Mouse (Mus musculus) hindbrain, embryonic 10.5 days (tissue): ENCODE measurements at regions not wholly inside any gene's neighbourhood (a gene's known extent, or its start where the extent isn't known, plus 50 kb on each side); places are given as distances from the start of the nearest gene placed in this dataset.
A peak's percentile ranks its signal among the peaks of the same experiment; 100 is the strongest.
"Not testable (repeated sequence)": the region's sequence is repeated elsewhere in the genome, so short reads cannot be mapped to it uniquely, and the experiment has no call there.

Experiments
- DNase-seq: peaks from one replicate; pipeline ENCODE4 v3.0.0-alpha.2; 2017; ENCODE audit warnings: low spot score
- H3K27ac ChIP-seq: fragments of 300-500 bp; sonication (generic); 2 replicates; pipeline ENCODE4 v1.5.1; 2016; ENCODE audit warnings: mild to moderate bottlenecking, moderate library complexity
- H3K27me3 ChIP-seq: fragments of 300-500 bp; sonication (generic); 2 replicates; pipeline ENCODE4 v1.6.1; 2016; ENCODE audit warnings: mild to moderate bottlenecking; ENCODE audit not compliant: poor library complexity, insufficient read depth, severe bottlenecking
- H3K36me3 ChIP-seq: fragments of 300-500 bp; sonication (generic); 2 replicates; pipeline ENCODE4 v1.6.1; 2016; ENCODE audit warnings: mild to moderate bottlenecking, moderate library complexity
- H3K4me1 ChIP-seq: fragments of 300-500 bp; sonication (generic); replicated peaks from 2 replicates; pipeline ENCODE4 v1.6.1; 2016; ENCODE audit warnings: mild to moderate bottlenecking
- H3K4me3 ChIP-seq: fragments of 300-500 bp; sonication (generic); 2 replicates; pipeline ENCODE4 v1.5.1; 2016; ENCODE audit warnings: mild to moderate bottlenecking, moderate library complexity
- H3K9me3 ChIP-seq: fragments of 300-500 bp; sonication (generic); 2 replicates; pipeline ENCODE4 v1.6.1; 2016; ENCODE audit warnings: mild to moderate bottlenecking, moderate library complexity
- WGBS: fragments of 180-500 bp; shearing (Covaris S2); methylation state at CpG from one replicate; pipeline ENCODE4 v1.1.7; 2016; 5-methylcytosine and 5-hydroxymethylcytosine counted together

- H3K4me3 ChIP-seq = no peak overlapping the region
- no peaks in the 10 kb centered on the region for H3K9me3 ChIP-seq
- DNase-seq = no peak
- peak overlapping the region; percentile 75; the same call in 1 of the 2 replicates for H3K27ac ChIP-seq
- peaks cover 41% of the 10 kb centered on the region for H3K4me1 ChIP-seq
- 91% methylated on average over 3 of the region's 3 CpGs for WGBS
- H3K36me3 ChIP-seq = no peaks in the 10 kb centered on the region
- H3K27me3 ChIP-seq = peaks cover 73% of the 10 kb centered on the region
These were observed 59.5 kb downstream of the Tex35 start for GRCm38 (mm10) chr1:157048996-157049395.

- peak overlapping the region; percentile 23; the same call in 1 of the 2 replicates for H3K4me3 ChIP-seq
- peak overlapping the region; percentile 75 for H3K27ac ChIP-seq
- H3K4me1 ChIP-seq = peaks cover 41% of the 10 kb centered on the region
- no peaks in the 10 kb centered on the region for H3K36me3 ChIP-seq
- H3K27me3 ChIP-seq = peaks cover 74% of the 10 kb centered on the region
- H3K9me3 ChIP-seq = no peaks in the 10 kb centered on the region
- peak; percentile 77 for DNase-seq
- WGBS = 10% methylated on average over 11 of the region's 11 CpGs
These were observed 60.1 kb downstream of the Tex35 start for GRCm38 (mm10) chr1:157048201-157048923.

GRCm38 (mm10) chr1:157047751-157048200 lies 60.7 kb downstream of the Tex35 start:
- H3K27ac ChIP-seq = peak overlapping the region; percentile 75
- H3K36me3 ChIP-seq = no peaks in the 10 kb centered on the region
- no peaks in the 10 kb centered on the region for H3K9me3 ChIP-seq
- no peak overlapping the region for H3K4me3 ChIP-seq
- peaks cover 41% of the 10 kb centered on the region for H3K4me1 ChIP-seq
- peak; percentile 37 for DNase-seq
- WGBS = 57% methylated on average over 4 of the region's 4 CpGs
- peaks cover 74% of the 10 kb centered on the region for H3K27me3 ChIP-seq

- no peak for DNase-seq
- H3K9me3 ChIP-seq = no peaks in the 10 kb centered on the region
- peaks cover 67% of the 10 kb centered on the region for H3K27me3 ChIP-seq
- no peaks in the 10 kb centered on the region for H3K36me3 ChIP-seq
- H3K4me1 ChIP-seq = peaks cover 38% of the 10 kb centered on the region
- H3K4me3 ChIP-seq = no peak overlapping the region
- WGBS = 83% methylated on average over 4 of the region's 4 CpGs
- no peak overlapping the region for H3K27ac ChIP-seq
These were observed 61.7 kb downstream of the Tex35 start for GRCm38 (mm10) chr1:157046760-157047182.

- whole genome bisulfite sequencing = 25% methylated on average over 4 of the region's 4 CpGs
- peaks cover 43% of the 10 kb centered on the region for H3K4me1 ChIP-seq
These were observed 68.7 kb downstream of the Tex35 start for GRCm38 (mm10) chr1:157039836-157040196.

GRCm38 (mm10) chr1:157039016-157039835 lies 69.3 kb downstream of the Tex35 start:
- peak overlapping the region; percentile 79 for H3K27ac ChIP-seq

More at GRCm38 (mm10) chr1:157039836-157040196, 68.7 kb downstream of the Tex35 start:
- Histone ChIP-seq H3K27me3 (peaks cover 9% of the 10 kb centered on the region; the same call in 1 of the 2 replicates), H3K36me3 (no peaks in the 10 kb centered on the region), H3K9me3 (no peaks in the 10 kb centered on the region), H3K27ac (peak overlapping the region; percentile 79), H3K4me3 (no peak overlapping the region)
- DNase-seq = no peak

GRCm38 (mm10) chr1:157038111-157039008 lies 70.1 kb downstream of the Tex35 start:
- H3K9me3 ChIP-seq = no peaks in the 10 kb centered on the region
- DNase-seq = no peak
- H3K27me3 ChIP-seq = no peaks in the 10 kb centered on the region
- no peak overlapping the region for H3K4me3 ChIP-seq
- WGBS = 73% methylated on average over 14 of the region's 14 CpGs
- peaks cover 43% of the 10 kb centered on the region for H3K4me1 ChIP-seq
- H3K27ac ChIP-seq = peak overlapping the region; percentile 79
- H3K36me3 ChIP-seq = no peaks in the 10 kb centered on the region

More at GRCm38 (mm10) chr1:157039016-157039835, 69.3 kb downstream of the Tex35 start:
- Histone ChIP-seq H3K9me3 (no peaks in the 10 kb centered on the region), H3K4me3 (0 out of 2 replicates have a peak overlapping the region, but pooled peaks have one; percentile 16), H3K4me1 (peaks cover 43% of the 10 kb centered on the region), H3K27me3 (peaks cover 3% of the 10 kb centered on the region; the same call in 1 of the 2 replicates), H3K36me3 (no peaks in the 10 kb centered on the region)
- peak; percentile 52 for DNase-seq
- WGBS = 16% methylated on average over 14 of the region's 14 CpGs

DNA sequence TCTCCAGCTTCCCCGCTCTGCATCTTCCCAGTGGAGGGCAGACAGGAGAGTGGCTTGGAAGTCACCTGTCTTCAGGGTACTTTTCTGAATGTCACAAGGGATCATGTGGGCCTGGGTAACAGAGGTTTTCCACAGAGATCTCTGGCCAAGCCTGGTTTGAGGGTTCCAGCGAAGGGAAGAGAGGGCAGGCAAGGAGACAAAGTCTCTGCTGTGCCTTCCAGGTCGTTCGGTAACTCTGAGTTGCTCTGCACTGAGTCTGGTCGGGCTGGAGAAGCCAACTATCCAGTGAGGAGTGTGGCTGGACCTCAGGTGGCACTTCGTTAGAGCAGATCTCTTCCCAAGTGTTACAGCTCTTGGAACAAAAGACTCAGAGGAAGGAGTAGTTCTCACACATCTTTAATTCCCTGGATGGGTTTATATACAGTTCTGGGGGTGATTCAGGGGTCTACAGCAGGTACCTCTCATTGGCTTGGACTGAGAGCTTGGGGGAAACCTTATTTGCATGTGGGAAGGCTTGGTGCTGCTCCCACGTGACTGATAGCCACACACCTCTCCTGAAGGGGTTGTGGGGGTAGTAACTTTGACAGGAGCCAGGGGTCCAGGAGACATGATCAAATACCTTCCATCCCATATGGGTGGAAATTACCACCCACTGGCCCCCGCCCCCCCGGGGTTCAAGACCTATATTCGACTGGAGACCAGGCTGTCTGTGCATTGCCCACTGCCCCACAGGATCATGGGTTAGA lies 71.1 kb downstream of the Tex35 start:
- DNase-seq = no peak
- Histone ChIP-seq H3K9me3 (no peaks in the 10 kb centered on the region), H3K4me3 (no peak overlapping the region), H3K4me1 (peaks cover 43% of the 10 kb centered on the region), H3K27me3 (no peaks in the 10 kb centered on the region), H3K36me3 (no peaks in the 10 kb centered on the region), H3K27ac (peak overlapping the region; percentile 79)
- WGBS = 88% methylated on average over 10 of the region's 10 CpGs

GRCm38 (mm10) chr1:157036779-157037178 lies 71.7 kb downstream of the Tex35 start:
- Histone ChIP-seq H3K27me3 (no peaks in the 10 kb centered on the region), H3K9me3 (no peaks in the 10 kb centered on the region), H3K4me1 (peaks cover 43% of the 10 kb centered on the region), H3K4me3 (no peak overlapping the region), H3K27ac (peak overlapping the region; percentile 8; the same call in 1 of the 2 replicates), H3K36me3 (no peaks in the 10 kb centered on the region)
- DNase-seq = no peak
- WGBS = 55% methylated on average over 4 of the region's 4 CpGs

GRCm38 (mm10) chr1:157035221-157035620 lies 73.3 kb downstream of the Tex35 start:
- not testable (repeated sequence) for H3K27me3 ChIP-seq, H3K36me3 ChIP-seq, DNase-seq, H3K27ac ChIP-seq, H3K4me3 ChIP-seq, H3K9me3 ChIP-seq
- WGBS = 92% methylated on average over 8 of the region's 8 CpGs
- peaks cover 42% of the 10 kb centered on the region for H3K4me1 ChIP-seq

GRCm38 (mm10) chr1:157028682-157029081 lies 79.8 kb downstream of the Tex35 start:
- no peaks in the 10 kb centered on the region for H3K9me3 ChIP-seq
- H3K27me3 ChIP-seq = no peaks in the 10 kb centered on the region
- H3K36me3 ChIP-seq = no peaks in the 10 kb centered on the region
- H3K4me1 ChIP-seq = peaks cover 37% of the 10 kb centered on the region
- H3K4me3 ChIP-seq = no peak overlapping the region
- 93% methylated on average over 3 of the region's 3 CpGs for WGBS
- no peak overlapping the region for H3K27ac ChIP-seq
- DNase-seq = no peak
